Mouse (Mus musculus) layer of hippocampus, adult 2 months (tissue): ENCODE measurements around the gene Ly6g6d. TPM values are rescaled to one million over a fixed set of nuclear protein-coding genes. Genes with fewer than 3 reads are reported as not detected.

Experiments
- DNase-seq, 2 experiments: peaks; one replicate each; pipeline ENCODE4 v3.0.0; 2022; ENCODE audit warnings: low spot score in 2 of 2
- H3K27ac ChIP-seq: fragments of 200-600 bp; 2 replicates; pipeline ENCODE4 v1.8.1; 2022
- H3K4me3 ChIP-seq: fragments of 200-600 bp; 2 replicates; pipeline ENCODE4 v1.8.1; 2022; ENCODE audit warnings: mild to moderate bottlenecking
- CTCF ChIP-seq: fragments of 200-600 bp; conservative IDR thresholded peaks from 2 replicates; pipeline ENCODE4 v1.8.1; 2022; ENCODE audit warnings: antibody characterized with exemption, mild to moderate bottlenecking, moderate library complexity
- total RNA-seq, 2 experiments: library from RNA; stranded (reverse); gene quantifications; 2 replicates each; pipeline ENCODE4 v1.2.3; 2021

Gene Ly6g6d
- total RNA-seq, 2 experiments from 2014 or later, result 1.1 TPM

DNA sequence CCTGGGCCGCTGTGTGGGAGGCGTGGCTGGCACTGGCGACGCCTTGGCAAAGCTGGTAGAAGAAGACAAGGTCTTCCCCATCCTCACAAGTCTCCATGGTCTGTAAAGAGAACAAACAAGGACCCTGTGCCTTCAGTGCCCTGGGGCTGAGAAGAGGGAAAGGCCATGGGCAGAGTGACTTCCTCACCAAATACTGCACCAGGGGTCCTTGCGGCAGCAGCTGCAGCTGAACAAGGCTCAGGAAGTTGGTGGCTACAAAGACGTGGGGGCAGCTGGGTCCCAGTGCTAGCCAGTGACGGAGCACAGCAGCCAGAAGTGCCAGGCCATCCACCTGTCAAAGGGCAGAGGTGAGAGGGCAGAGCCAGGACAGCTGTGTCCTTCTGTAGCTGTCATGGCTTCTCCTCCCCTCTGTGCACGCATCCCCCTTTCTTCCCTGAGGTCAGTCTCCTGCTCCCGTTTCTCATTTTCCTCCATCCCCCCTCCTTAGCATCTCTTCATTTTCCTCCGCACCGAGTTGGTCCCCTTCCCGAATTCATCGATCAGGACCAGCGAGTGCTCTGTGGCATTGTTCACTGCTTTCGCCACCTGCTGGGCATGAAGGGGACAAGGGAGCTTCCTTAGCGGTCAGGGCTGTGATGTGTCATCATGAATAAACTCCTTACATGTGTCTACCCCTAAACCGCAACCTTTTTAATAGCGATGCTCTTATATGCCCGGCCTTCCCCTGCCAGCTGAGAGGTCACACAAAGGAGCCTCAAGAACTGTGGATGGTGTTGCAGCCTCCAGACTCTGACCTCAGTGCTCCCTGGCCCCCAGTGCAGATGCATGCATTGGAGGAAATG, 48.0 kb downstream of the Ly6g6d start:
- DNase-seq, result no peak
- H3K4me3 ChIP-seq, result no peak overlapping the region
- peak; percentile 73 for TF ChIP-seq CTCF
- no peak overlapping the region for H3K27ac ChIP-seq

DNA sequence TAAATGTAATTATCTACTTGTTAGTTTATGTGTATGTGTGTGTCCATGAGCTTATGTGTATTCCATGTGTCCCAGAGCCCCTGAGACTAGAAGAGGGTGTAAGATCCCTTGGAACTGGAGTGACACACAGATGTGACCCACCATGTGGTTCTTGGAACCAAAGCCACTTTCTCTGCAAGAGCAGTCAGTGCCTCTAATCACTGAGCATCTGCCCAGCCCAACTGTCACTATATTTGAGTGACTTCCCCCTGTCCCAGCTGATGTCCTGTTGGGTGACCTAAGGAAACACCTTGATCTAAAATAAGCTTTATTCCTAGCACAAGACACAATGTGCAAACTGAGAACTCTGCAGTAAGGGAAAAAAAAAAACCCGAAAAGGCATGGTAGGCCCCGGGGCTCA, 49.5 kb downstream of the Ly6g6d start:
- no peak for TF ChIP-seq CTCF
- Histone ChIP-seq H3K27ac (no peak overlapping the region), H3K4me3 (no peak overlapping the region)
- no peak for DNase-seq

GRCm38 (mm10) chr17:35027277-35028068, 50.4 kb downstream of the Ly6g6d start, which contains the start of gene Sapcd1:
Gene Sapcd1, minus strand, starts transcription at chr17:35028016.
- no peak for TF ChIP-seq CTCF
- DNase-seq, result peak; percentile 35 to 51
- Histone ChIP-seq H3K27ac (0 out of 2 replicates have a peak within 1 kb of the TSS, but pooled peaks have one; percentile 32), H3K4me3 (no peak within 1 kb of the TSS)

DNA sequence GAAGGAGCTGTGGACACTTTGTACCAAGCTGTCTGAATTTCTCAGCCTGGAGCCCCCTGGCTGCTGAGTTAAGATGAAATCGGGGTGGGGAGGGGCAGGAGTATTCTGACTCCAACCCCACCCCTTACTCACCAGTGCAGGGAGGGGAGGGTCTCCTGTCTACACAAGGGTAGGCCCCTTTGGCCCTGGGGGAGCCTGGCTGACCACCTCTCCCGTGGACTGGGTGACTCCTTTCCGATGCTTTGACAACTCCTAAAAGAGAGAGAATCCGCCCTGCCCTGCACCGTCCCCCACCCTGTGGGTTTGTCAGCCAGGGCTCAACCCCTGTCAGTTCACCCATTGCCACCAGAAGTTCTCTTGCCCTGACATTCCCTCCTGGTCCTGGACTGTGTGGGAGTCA, 51.7 kb downstream of the Ly6g6d start:
- H3K4me3 ChIP-seq, result no peak overlapping the region
- no peak for DNase-seq
- TF ChIP-seq CTCF, result no peak

GRCm38 (mm10) chr17:35024691-35025488, 53.0 kb downstream of the Ly6g6d start:
- no peak for TF ChIP-seq CTCF
- Histone ChIP-seq H3K4me3 (no peak overlapping the region), H3K27ac (no peak overlapping the region)
- no peak for DNase-seq

More for the DNA sequence above, 51.7 kb downstream of the Ly6g6d start:
- H3K27ac ChIP-seq, result no peak overlapping the region

- no peak for DNase-seq
- Histone ChIP-seq H3K27ac (no peak overlapping the region), H3K4me3 (no peak overlapping the region)
- TF ChIP-seq CTCF, result no peak
These were observed 53.6 kb downstream of the Ly6g6d start for GRCm38 (mm10) chr17:35024261-35024660.

GRCm38 (mm10) chr17:35023756-35024155, 54.1 kb downstream of the Ly6g6d start:
- H3K27ac ChIP-seq, result no peak overlapping the region
- TF ChIP-seq CTCF, result no peak
- no peak overlapping the region for H3K4me3 ChIP-seq
- no peak for DNase-seq

GRCm38 (mm10) chr17:35023221-35023620, 54.6 kb downstream of the Ly6g6d start:
- Histone ChIP-seq H3K4me3 (no peak overlapping the region), H3K27ac (no peak overlapping the region)
- no peak for DNase-seq
- TF ChIP-seq CTCF, result no peak

DNA sequence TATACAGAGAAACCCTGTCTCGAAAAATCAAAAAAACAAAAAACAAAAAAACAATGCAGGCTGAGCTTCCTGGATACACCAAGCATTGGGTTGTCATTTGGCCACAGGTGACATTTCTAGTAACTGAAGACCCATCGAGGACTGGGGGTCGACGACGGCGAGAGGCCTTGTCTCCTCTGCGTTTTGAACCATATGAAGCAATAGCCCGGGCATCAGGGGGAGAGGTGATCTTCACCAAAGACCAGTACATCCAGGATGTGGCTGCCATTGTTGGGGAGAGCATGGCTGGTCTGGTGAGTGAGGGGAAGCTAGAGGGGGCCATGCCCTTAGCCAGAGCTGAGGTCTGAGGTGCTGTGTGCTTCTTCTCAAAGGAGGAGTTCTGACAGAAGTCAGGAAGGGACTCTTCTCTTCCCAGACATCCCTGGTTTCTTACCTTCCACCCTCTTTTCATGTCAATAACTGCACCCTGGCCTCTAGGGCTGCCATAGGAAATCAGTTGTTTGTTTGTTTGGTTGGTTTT, 55.3 kb downstream of the Ly6g6d start:
- DNase-seq, result no peak
- Histone ChIP-seq H3K4me3 (no peak overlapping the region), H3K27ac (no peak overlapping the region)
- no peak for TF ChIP-seq CTCF

- H3K27ac ChIP-seq, result peak overlapping the region; percentile 12; the same call in 1 of the 2 replicates
- no peak for TF ChIP-seq CTCF
- DNase-seq, result no peak
These were observed 55.9 kb downstream of the Ly6g6d start for GRCm38 (mm10) chr17:35021842-35022477.

More at GRCm38 (mm10) chr17:35021842-35022477, 55.9 kb downstream of the Ly6g6d start:
- no peak overlapping the region for H3K4me3 ChIP-seq

Other genes starting within 250 kb of the Ly6g6d start
- gene Stk19, start 241.1 kb downstream of the Ly6g6d start, total RNA-seq, result 10 to 100 TPM; 55.5 to 61.3 TPM
- 10 to 100 TPM; 39.7 to 42.3 TPM for gene Dxo, start 241.0 kb downstream of the Ly6g6d start, total RNA-seq
- 10 to 100 TPM; 75.1 to 78.3 TPM for gene Skiv2l, start 227.9 kb downstream of the Ly6g6d start, total RNA-seq
- 10 to 100 TPM; 34.9 to 38.1 TPM for gene Nelfe, start 227.7 kb downstream of the Ly6g6d start, total RNA-seq
- gene Cfb, start 215.5 kb downstream of the Ly6g6d start, total RNA-seq, result not detected
- gene Zbtb12, start 198.6 kb downstream of the Ly6g6d start, total RNA-seq, result 1 to 10 TPM; 7.5 to 9.0 TPM
- not detected for gene Gm20547, start 196.0 kb downstream of the Ly6g6d start, total RNA-seq
- 1 to 10 TPM; 1.1 to 1.8 TPM for gene C2, start 179.8 kb downstream of the Ly6g6d start, total RNA-seq
- gene Ehmt2, start 179.6 kb downstream of the Ly6g6d start, total RNA-seq, result 100 to 1,000 TPM; 181 to 190 TPM
- under 1 TPM in 1 of 2 experiments, not detected in 1; 0.29 TPM for gene Slc44a4, start 163.6 kb downstream of the Ly6g6d start, total RNA-seq
- 10 to 100 TPM; 39.4 to 43.1 TPM for gene Neu1, start 146.8 kb downstream of the Ly6g6d start, total RNA-seq
- 10 to 100 TPM; 21.4 to 24.7 TPM for gene Hspa1b, start 118.8 kb downstream of the Ly6g6d start, total RNA-seq
- gene Gm20481, start 108.2 kb downstream of the Ly6g6d start, total RNA-seq, result not detected
- 10 to 100 TPM; 16.9 to 18.1 TPM for gene Hspa1a, start 105.9 kb downstream of the Ly6g6d start, total RNA-seq
- gene Hspa1l, start 105.4 kb downstream of the Ly6g6d start, total RNA-seq, result under 1 TPM; 0.44 to 0.49 TPM
- gene Lsm2, start 96.2 kb downstream of the Ly6g6d start, total RNA-seq, result 10 to 100 TPM; 15.9 to 21.8 TPM
- gene Vars, start 77.1 kb downstream of the Ly6g6d start, total RNA-seq, result 10 to 100 TPM; 48.2 to 55.1 TPM
- under 1 TPM; 0.20 to 0.26 TPM for gene Vwa7, start 61.5 kb downstream of the Ly6g6d start, total RNA-seq
- gene Sapcd1, start 50.0 kb downstream of the Ly6g6d start, total RNA-seq, result under 1 TPM in 1 of 2 experiments, not detected in 1; 0.67 TPM
- gene Msh5, start 31.3 kb downstream of the Ly6g6d start, total RNA-seq, result 1 to 10 TPM in 1 of 2 experiments, under 1 TPM in 1; 0.26 to 1.1 TPM
- 1 to 10 TPM; 9.2 to 9.6 TPM for gene Clic1, start 28.1 kb downstream of the Ly6g6d start, total RNA-seq
- 10 to 100 TPM; 13.7 to 15.8 TPM for gene Ddah2, start 19.0 kb downstream of the Ly6g6d start, total RNA-seq
- not detected for gene Ly6g6c, start 12.7 kb downstream of the Ly6g6d start, total RNA-seq
- not detected for gene Mpig6b, start 11.9 kb downstream of the Ly6g6d start, total RNA-seq
- gene Ly6g6e, start 1.2 kb downstream of the Ly6g6d start, total RNA-seq, result 1 to 10 TPM; 2.5 to 3.5 TPM
- under 1 TPM in 1 of 2 experiments, not detected in 1; 0.52 TPM for gene Ly6g6f, start 7.5 kb upstream of the Ly6g6d start, total RNA-seq
- gene Abhd16a, start 11.2 kb upstream of the Ly6g6d start, total RNA-seq, result 100 to 1,000 TPM; 110 to 113 TPM
- gene Ly6g5c, start 30.2 kb upstream of the Ly6g6d start, total RNA-seq, result not detected
- under 1 TPM in 1 of 2 experiments, not detected in 1; 0.54 TPM for gene Ly6g5b, start 37.4 kb upstream of the Ly6g6d start, total RNA-seq
- 10 to 100 TPM; 15.0 to 15.9 TPM for gene Gpank1, start 43.4 kb upstream of the Ly6g6d start, total RNA-seq
- gene Csnk2b, start 44.0 kb upstream of the Ly6g6d start, total RNA-seq, result 100 to 1,000 TPM; 170 to 178 TPM
- gene D17H6S53E, start 48.3 kb upstream of the Ly6g6d start, total RNA-seq, result 10 to 100 TPM; 25.2 to 29.3 TPM
- gene Apom, start 54.0 kb upstream of the Ly6g6d start, total RNA-seq, result under 1 TPM; 0.37 to 0.49 TPM
- 100 to 1,000 TPM; 320 to 334 TPM for gene Bag6, start 57.1 kb upstream of the Ly6g6d start, total RNA-seq
- 100 to 1,000 TPM; 339 to 370 TPM for gene Prrc2a, start 86.8 kb upstream of the Ly6g6d start, total RNA-seq
- 10 to 100 TPM; 11.1 to 11.8 TPM for gene Aif1, start 98.0 kb upstream of the Ly6g6d start, total RNA-seq
- 1 to 10 TPM; 6.2 to 8.6 TPM for gene Lst1, start 110.4 kb upstream of the Ly6g6d start, total RNA-seq
- under 1 TPM; 0.76 to 0.77 TPM for gene Ltb, start 116.4 kb upstream of the Ly6g6d start, total RNA-seq
- gene Tnf, start 123.9 kb upstream of the Ly6g6d start, total RNA-seq, result not detected
- gene Lta, start 127.3 kb upstream of the Ly6g6d start, total RNA-seq, result under 1 TPM; 0.54 to 0.59 TPM
- gene Gm16181, start 142.8 kb upstream of the Ly6g6d start, total RNA-seq, result not detected
- gene Atp6v1g2, start 155.6 kb upstream of the Ly6g6d start, total RNA-seq, result 100 to 1,000 TPM; 615 to 646 TPM
- 10 to 100 TPM; 13.3 to 15.1 TPM for gene Nfkbil1, start 157.7 kb upstream of the Ly6g6d start, total RNA-seq
- 100 to 1,000 TPM; 230 to 239 TPM for gene Ddx39b, start 163.7 kb upstream of the Ly6g6d start, total RNA-seq
- gene H2-D1, start 184.7 kb upstream of the Ly6g6d start, total RNA-seq, result 10 to 100 TPM; 15.7 to 21.2 TPM
- gene H2-Q1, start 242.3 kb upstream of the Ly6g6d start, total RNA-seq, result under 1 TPM; 0.13 to 0.47 TPM